ENCODE assay signal across 8 mouse cellular contexts in the genomic region with DNA sequence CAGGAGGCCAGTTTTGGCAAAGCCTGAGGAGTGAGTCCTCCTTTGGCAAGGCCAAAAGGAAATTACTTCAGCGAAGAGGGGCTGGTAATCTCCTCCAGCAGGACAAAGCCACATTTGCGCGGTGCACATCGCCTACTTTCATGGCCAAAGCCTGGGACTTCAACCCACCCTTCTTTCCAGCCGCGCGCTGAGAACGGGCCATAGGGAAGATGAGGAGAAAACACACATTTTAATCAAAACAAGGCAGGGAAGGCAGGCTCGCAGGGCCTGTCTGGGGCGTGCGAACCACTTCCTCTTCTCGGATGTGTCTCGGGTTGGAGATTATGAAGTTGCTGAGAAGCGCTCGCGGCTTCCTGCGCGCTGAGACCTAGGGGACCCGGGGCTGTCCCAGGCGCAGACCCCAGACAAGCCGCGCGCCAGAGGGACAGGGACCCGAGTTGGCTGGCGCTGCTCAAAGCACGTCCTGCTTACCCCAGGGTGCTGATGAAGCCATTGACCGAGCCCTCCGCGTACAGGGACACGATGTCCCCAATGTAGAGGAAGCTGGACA. TPM values are rescaled to one million over a fixed set of nuclear protein-coding genes. Genes with fewer than 3 reads are reported as not detected.
DNase-seq lines count a peak whose midpoint lies in the region; ATAC-seq and TF ChIP-seq lines count a peak whose summit lies in the region.

No protein-coding gene starts in this region.

- peak overlapping the region; percentile 94 for H3K4me3 ChIP-seq in G1E (ENCODE audit: low read depth, low read length)
- peak overlapping the region; percentile 51 for H3K4me3 ChIP-seq in forebrain, postnatal 0 days (ENCODE audit: low read depth, low read length)
- peak overlapping the region; percentile 92 for H3K4me3 ChIP-seq in small intestine, adult 2 months (ENCODE audit: low read depth, low read length)

- ATAC-seq in G1E (ENCODE audit: extremely low read depth, insufficient number of reproducible peaks, low FRiP score, poor library complexity, severe bottlenecking), result peak; percentile 56
- ATAC-seq in forebrain, postnatal 0 days, result peak; percentile 46
- ATAC-seq in hematopoietic stem cell, adult 5-6 weeks (replicated peaks in 1 of 2; ENCODE audit: insufficient read depth in 1 of 2, low FRiP score in 2 of 2, low TSS enrichment in 1 of 2, low read depth in 1 of 2, poor library complexity in 2 of 2, severe bottlenecking in 2 of 2), result peak; percentile 56 to 70
- ATAC-seq in megakaryocyte progenitor cell, adult 5-6 weeks (replicated peaks; ENCODE audit: poor library complexity), result peak; percentile 70
- no peak for ATAC-seq in erythroid progenitor cell, adult 5-6 weeks (replicated peaks; ENCODE audit: low FRiP score, poor library complexity, severe bottlenecking)

- peaks cover 5% of the 10 kb centered on the region for H3K36me3 ChIP-seq in G1E (replicated peaks)
- H3K36me3 ChIP-seq in forebrain, postnatal 0 days (ENCODE audit: insufficient read depth), result no peaks in the 10 kb centered on the region
- H3K36me3 ChIP-seq in small intestine, adult 2 months (ENCODE audit: control insufficient read depth, insufficient read depth, low read length), result no peaks in the 10 kb centered on the region

- H3K9ac ChIP-seq in forebrain, postnatal 0 days, result peak overlapping the region; percentile 43

- TF ChIP-seq POLR2A in small intestine, adult 2 months (IDR thresholded peaks at IDR 0.05; ENCODE audit: low read depth, low read length), result no peak

- H3K27me3 ChIP-seq in G1E (ENCODE audit: insufficient read depth, low read length), result no peaks in the 10 kb centered on the region
- peaks cover 8% of the 10 kb centered on the region; the same call in 1 of the 2 replicates for H3K27me3 ChIP-seq in forebrain, postnatal 0 days (ENCODE audit: insufficient read depth, low read length)
- H3K27me3 ChIP-seq in small intestine, adult 2 months (ENCODE audit: control insufficient read depth, insufficient read depth, low read length), result 0 out of 2 replicates have a peak, but pooled peaks cover 3% of the 10 kb centered on the region

- intact Hi-C loops in left cerebral cortex, postnatal 36 days (cut with DNase I), result loop anchor here (5.0 kb wide), 1 partner anchor 89 kb away; no protein-coding TSS in a partner anchor

- H3K9me3 ChIP-seq in G1E (replicated peaks), result no peaks in the 10 kb centered on the region
- H3K9me3 ChIP-seq in forebrain, postnatal 0 days (ENCODE audit: low read length), result no peaks in the 10 kb centered on the region

- DNase-seq in G1E (ENCODE audit: low spot score), result peak; percentile 65
- DNase-seq in adrenal gland, postnatal 4 days (ENCODE audit: low spot score in 2 of 2), result peak; percentile 11 to 20
- peak; percentile 32 for DNase-seq in forebrain, postnatal 0 days
- peak; percentile 6 to 30 for DNase-seq in left cerebral cortex, postnatal 36 days (ENCODE audit: low spot score in 2 of 2)

- H3K4me1 ChIP-seq in G1E (ENCODE audit: insufficient read depth, low read depth, low read length), result peaks cover 46% of the 10 kb centered on the region
- H3K4me1 ChIP-seq in forebrain, postnatal 0 days (ENCODE audit: insufficient read depth), result 0 out of 2 replicates have a peak, but pooled peaks cover 6% of the 10 kb centered on the region
- peaks cover 20% of the 10 kb centered on the region for H3K4me1 ChIP-seq in small intestine, adult 2 months (ENCODE audit: control insufficient read depth, insufficient read depth, insufficient read length, low read length)

- H3K4me2 ChIP-seq in forebrain, postnatal 0 days (ENCODE audit: low read depth), result peak overlapping the region; percentile 99

- H3K27ac ChIP-seq in forebrain, postnatal 0 days (ENCODE audit: low read depth, low read length), result peak overlapping the region; percentile 62
- H3K27ac ChIP-seq in small intestine, adult 2 months (ENCODE audit: insufficient read depth, low read depth, low read length), result peak overlapping the region; percentile 63

- TF ChIP-seq CTCF in G1E (IDR thresholded peaks at IDR 0.05; ENCODE audit: low read depth, low read length), result no peak
- TF ChIP-seq CTCF in forebrain, postnatal 0 days (IDR thresholded peaks at IDR 0.05; ENCODE audit: low read depth), result no peak
- TF ChIP-seq CTCF in small intestine, adult 2 months (IDR thresholded peaks at IDR 0.05; ENCODE audit: extremely low read depth, insufficient read length, insufficient replicate concordance, low read depth, low read length), result no peak

- WGBS in forebrain, postnatal 0 days, result under 1% methylated on average over 30 of the region's 30 CpGs
- under 1% methylated on average over 30 of the region's 30 CpGs for WGBS in small intestine, adult 2 months

RNA-seq across cellular contexts. Expression of a gene that starts 0.6 kb away (rescaled TPM):
- total RNA-seq in G1E (2014; fragmentation: Nextera tagmentation) (37.6 and 42.5 TPM in 2 replicates), G1E (2017) (44.1 and 46.0 TPM in 2 replicates)
- polyA plus RNA-seq in G1E (2012), result 2.3 and 2.6 TPM in 2 replicates
- 10 to 100 TPM; 41.4 to 41.7 TPM for total RNA-seq in adrenal gland, postnatal 4 days (2021)
- total RNA-seq in forebrain, postnatal 0 days (2014; rRNA removed), result 6.1 and 8.4 TPM in 2 replicates
- 4.6 and 8.0 TPM in 2 replicates for polyA plus RNA-seq in forebrain, postnatal 0 days (2015; fragmentation: Nextera tagmentation; extraction: Ambion mirVana)
- total RNA-seq in hematopoietic stem cell, adult 5-6 weeks (2017), result 29.0 and 30.0 TPM in 2 replicates
- 10 to 100 TPM; 11.9 to 17.1 TPM for total RNA-seq in left cerebral cortex, postnatal 36 days (2021)
- 5.2 and 6.9 TPM in 2 replicates for total RNA-seq in megakaryocyte progenitor cell, adult 5-6 weeks (2015)
- total RNA-seq in megakaryocyte progenitor cell, adult 5-6 weeks (2017), result 11.0 and 13.3 TPM in 2 replicates
- polyA plus RNA-seq in small intestine, adult 2 months (2012; rRNA removed), result 3.8 and 10.5 TPM in 2 replicates
- total RNA-seq in erythroid progenitor cell, adult 5-6 weeks (2015; ENCODE audit: low replicate concordance), result 7.1 and 15.1 TPM in 2 replicates
- 5.1 and 13.6 TPM in 2 replicates for total RNA-seq in erythroid progenitor cell, adult 5-6 weeks (2017; ENCODE audit: low replicate concordance)
